Mouse (Mus musculus) thymus, postnatal 0 days (tissue): ENCODE results near the gene Ap5z1. TPM values are rescaled to one million over a fixed set of nuclear protein-coding genes. Genes with fewer than 3 reads are reported as not detected.

Source experiments
- DNase-seq: peaks from one replicate; pipeline ENCODE4 v3.0.0-alpha.2; 2015; ENCODE audit warnings: low spot score
- polyA plus RNA-seq: library from polyadenylated mRNA; unstranded; fragments of >200 nt; fragmentation: Nextera tagmentation; extraction: Ambion mirVana; gene quantifications from 2 replicates; pipeline ENCODE4 v1.2.1, GENCODE M21; 2015

Gene Ap5z1
- polyA plus RNA-seq, 1 experiment from 2014 or later: 9.3 TPM

DNA sequence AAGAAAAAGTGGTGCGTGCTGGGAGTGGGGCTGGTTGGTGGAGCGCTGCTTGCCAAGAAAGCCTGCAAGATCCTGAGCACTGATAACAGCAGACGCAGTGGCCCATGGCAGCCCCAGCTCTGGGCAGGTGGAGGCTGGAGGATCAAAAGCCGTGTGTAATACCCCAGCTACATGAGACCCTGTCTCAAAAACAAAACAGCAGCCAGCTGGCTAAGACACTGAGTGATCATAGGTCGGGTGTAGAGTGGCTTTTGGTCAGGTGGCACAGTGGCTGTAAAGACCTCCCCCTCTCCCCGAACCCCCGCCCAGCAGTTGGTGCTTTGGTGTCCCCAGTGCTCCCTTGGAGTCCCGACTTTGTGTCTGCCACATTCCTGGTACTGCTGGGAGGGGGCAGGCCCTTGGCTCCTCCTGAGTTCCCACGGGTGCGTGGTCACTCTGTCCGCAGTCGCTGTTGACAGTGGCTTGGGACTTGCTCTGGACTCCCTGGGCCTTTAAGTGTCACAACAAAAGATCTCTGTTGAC is 23.8 kb upstream of the Ap5z1 start:
- peak; percentile 52 for DNase-seq

DNA sequence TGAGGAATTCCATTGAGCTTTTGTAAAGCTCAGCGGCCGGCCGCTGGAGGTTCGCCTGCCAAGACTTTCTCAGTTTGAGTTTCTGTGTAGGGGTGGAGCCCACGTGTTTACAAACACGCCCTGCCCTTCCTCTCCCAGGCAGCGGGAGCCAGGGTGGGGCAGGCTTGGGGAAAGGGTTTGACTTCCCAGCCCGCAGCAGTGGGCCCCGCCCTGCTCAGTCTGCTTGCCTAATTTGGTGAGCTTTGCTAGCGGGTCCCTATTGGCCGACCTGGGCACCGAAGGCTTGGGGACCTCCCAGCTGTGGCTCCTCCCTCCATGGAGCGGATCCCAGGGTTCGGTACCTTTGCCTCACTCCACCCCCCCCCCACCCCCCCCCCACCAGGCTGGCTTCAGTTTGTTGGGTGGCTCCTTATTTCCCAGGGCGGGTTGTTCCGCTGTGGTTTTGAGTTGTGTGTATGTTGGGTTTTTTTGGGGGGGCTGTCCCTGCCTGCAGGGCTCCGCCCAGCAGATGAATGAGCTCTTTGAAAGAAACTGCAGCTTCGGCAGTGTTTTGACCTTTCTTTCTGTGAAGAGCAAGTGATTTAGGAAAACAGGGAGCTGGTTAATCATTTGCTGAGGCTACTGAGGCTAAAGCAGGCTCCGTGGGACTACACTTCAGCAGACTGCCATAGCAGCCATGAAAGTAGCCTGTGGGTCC is 23.1 kb upstream of the Ap5z1 start:
- peak; percentile 88 for DNase-seq

DNA sequence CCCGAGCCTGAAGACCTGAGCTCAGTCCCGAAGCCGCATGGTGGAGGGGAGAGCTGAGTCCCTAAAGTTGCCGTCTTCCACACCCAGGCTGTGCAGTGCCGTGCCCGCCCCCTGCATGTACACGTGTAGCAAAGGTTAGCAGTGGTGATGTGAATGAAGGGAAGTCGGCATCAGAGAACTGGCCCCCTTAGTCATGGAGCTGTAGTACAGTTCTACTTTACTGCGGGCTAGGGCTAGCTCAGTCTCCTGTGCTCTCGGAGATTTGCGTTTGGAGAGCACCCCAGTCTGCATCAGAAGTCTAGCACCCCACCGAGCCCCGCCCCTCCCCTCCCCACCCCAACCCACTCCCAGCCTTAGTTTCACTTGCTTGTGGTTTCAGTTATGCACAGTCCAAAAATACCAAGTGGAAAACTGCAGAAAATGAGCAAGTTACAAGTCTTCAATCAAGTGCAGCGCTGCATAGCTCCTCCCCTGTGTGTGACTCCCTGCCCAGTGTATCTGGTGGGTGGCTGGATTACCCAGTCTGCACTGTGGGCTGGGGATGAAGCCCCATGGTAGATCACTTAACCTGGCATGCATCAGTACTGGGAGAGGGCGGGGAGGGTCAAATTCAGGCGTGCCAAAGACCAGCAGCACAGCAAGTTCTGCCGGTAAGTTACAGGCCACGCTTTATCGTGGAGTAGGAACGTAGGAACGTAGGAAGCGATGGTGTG is 22.3 kb upstream of the Ap5z1 start:
- DNase-seq: peak; percentile 45

DNA sequence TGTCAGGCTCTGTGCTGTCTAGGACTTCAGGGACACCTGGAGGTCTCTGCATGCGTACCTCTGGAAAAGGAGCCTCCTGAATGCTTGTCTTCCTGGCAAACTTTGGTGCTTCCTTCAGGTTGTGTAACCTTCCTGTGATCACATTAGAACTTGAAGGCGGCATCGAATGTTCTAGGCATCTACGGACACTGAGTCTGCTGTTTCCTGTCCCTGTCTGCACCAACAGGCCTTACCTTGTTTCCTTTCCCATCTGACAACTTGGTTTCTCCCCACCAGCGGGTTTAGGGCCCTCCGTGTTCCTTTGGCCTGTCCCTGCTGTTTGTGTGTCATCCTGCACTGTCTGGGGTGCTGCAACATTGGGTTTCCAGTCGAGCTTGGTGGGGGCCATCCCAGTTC is 21.7 kb upstream of the Ap5z1 start:
- no peak for DNase-seq

DNA sequence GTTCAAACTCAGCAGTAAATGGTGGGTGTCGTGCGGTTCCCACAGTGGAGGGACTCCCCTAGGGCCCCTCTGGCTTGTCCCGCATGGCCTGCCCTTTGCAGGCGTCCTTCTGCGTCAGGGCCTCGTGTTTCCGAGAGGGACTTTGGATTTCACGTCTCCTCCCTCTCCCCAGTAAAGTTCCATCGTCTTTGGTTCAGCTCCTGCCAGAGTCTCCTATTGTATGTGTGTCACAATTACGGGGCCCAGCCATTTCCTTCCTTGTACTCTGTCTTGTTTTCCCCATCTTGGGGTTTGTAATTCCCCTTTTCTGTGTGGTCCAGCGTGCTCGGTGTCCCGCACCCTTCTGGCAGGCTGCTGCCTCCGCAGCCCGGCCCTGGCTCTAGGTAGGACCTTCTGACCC is 20.2 kb upstream of the Ap5z1 start:
- no peak for DNase-seq

DNA sequence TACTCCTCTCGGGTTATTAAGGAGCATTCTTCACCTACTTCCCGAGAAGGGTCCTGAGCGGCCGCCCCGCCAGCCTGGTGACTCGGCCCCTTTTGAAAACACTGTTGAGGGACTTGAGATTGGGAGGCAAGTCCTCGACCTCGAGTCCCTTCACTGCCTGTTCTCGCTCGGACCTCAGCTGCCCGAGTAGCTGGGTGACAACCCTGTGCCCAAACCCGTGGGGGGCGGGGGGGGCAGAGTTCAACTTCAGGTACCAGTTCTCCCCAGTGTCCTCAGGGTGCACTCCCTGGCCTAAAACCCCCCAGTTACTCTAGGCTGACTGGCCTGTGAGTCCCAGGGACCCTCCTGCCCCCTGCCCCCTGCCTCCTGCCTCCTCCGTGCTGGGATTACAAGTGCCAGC is 19.8 kb upstream of the Ap5z1 start:
- no peak for DNase-seq

DNA sequence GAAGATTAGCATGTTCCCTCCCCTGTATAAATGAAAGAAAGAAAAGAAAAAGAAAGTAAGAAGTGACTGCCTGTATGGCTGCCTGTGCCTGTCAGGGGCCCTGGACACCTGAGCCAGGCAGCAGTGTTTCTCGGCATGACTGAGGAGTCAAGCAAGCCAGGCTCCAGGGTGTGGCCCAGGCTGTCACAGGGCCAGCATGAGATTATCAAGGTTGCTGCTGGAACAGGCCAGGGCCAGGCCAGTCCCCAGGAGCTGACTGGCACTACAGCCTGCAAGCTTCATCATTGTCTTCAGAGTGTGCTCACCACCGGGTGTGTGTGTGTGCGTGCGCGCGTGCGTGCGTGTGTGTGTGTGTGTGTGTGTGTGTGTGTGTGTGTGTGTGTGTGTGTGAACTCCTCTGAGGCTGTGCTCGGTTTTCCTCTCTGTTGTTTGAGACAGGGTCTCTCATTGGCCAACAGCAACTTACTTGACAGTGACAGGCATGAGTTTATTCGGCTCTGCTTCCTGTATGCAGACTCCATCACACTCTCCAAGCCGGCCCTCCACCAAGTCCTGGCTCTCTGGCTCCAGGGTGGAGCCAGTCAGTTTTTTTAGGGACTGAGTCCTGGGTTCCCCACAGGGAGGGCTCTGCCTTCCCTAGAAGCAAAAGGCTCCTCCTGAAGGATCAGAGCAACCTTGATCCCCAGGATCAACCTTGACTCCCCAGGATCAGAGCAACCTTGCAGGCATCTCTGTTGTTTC is 18.8 kb upstream of the Ap5z1 start:
- DNase-seq: no peak

DNA sequence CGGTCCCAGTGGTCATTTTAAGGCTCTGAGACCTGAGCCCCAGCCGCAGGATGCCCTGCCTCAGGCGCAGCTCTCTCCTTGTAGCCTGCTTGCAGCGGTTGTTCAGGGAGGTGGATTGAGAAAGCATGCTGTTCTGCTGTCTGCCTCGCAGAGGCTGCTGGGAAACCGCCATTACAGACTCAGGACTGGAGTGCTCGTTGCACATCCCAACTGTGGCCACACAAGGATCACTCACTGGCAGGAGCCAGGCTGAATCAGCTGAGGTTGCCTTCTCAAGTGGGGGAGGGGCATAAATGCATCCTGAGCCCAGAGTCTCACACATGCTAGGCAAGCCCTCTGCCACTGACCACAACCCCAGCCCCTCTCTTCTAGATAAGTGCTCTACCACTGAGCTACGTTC is 18.0 kb upstream of the Ap5z1 start:
- DNase-seq: no peak

DNA sequence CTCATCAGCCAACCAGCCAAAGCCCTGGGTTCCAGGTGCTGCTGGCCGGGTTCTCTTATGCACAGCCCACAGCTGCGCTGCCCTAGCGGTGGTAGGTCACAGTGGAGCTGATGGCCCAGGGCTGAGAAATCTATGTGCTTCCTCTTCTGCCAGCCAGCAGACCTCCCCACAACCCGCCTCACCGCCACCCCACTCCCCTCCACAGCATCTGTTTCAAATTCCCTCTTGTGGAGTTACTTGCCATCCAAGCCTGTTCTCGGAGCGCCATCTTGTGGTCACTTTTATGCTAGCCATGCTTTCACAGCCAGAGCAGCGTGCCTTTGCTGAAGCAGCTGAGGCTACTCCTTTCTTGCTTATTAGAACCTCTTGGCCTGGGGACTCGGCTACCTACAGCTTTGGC is 15.7 kb upstream of the Ap5z1 start:
- DNase-seq: peak; percentile 90

DNA sequence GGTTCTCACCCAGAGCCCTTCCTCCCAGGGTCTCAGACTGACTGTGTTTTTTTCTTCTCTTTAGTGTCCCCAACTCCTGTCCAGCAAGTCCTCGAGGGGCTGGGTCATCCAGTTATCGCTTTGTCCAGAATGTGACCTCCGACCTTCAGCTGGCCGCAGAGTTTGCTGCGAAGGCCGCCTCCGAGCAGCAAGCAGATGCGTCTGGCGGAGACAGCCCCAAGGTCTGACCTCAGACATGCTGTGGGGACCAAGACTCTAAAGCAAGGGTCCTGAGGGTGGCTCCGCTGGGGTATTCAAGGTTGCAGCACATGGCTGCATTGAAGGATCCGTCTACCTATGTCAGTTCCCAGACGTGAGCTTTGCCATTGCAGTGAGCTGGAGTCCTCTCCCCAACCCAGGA is 15.1 kb upstream of the Ap5z1 start:
- DNase-seq: no peak

DNA sequence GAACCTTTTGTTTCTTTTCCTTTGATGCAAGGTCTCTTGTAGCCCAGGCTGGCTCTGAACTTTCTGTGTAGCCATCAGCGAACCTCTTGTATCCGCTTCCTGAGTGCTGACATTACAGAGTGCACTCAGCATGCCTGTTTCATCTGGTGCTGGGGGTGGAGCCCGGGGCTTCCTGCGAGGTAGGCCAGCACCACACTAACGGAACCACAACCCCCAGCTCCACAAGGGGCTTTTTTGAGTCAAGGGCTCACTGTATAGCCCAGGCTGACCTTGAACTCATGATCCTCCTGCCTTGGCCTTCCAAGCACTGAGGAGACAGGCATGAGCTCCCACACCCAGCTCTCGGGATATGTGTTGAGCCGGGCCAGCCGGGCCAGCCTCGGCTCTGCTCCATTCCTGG is 12.9 kb upstream of the Ap5z1 start:
- DNase-seq: no peak

DNA sequence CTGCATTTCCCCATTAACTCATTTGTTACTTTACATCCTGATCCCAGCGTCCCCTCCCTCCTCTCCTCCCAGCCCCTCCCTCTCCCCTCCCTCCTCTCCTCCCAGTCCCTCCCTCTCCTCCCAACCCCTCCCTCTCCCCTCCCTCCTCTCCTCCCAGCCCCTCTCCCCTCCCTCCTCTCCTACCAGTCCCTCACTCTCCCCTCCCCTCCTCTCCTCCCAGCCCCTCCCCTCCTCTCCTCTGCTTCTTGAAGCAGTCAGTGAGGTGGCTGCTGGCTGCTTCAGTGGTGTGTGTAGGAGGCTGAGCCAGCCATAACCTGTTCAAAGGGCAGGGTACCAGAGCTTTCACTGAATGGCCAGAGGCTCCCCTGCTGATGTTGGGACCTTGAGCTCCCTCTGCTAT is 12.0 kb upstream of the Ap5z1 start:
- DNase-seq: no peak

DNA sequence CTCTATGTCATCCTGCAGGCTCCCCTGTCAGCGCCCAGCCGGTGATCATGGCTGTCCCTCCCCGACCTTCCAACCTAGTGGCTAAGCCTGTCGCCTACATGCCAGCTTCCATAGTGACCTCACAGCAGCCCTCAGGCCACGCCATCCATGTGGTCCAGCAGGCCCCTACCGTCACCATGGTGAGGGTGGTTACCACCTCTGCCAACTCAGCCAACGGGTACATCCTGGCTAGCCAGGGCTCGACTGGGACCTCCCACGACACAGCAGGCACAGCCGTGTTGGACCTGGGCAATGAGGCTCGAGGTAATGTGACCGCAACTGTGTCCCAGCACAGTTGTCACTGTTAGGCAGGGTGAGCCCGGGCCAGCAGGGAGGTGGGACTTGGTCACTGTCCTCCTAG is 10.0 kb upstream of the Ap5z1 start:
- no peak for DNase-seq

DNA sequence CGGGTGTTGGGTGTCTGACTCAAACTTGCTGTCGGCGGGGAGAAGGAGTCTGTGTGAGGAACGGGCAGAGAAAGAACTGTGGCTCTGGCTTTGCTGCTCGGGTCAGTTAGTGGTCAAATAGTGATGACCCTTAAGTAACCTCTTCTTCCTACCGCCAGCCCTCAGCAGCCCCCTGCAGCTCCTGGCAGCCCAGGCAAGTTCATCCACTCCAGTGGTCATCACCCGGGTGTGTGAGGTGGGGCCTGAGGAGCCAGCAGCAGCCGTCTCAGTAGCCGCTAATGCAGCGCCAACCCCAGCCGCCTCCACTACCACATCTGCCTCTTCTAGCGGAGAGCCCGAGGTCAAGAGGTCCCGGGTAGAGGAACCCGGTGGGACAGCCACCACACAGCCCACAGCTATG is 7.4 kb upstream of the Ap5z1 start:
- no peak for DNase-seq

DNA sequence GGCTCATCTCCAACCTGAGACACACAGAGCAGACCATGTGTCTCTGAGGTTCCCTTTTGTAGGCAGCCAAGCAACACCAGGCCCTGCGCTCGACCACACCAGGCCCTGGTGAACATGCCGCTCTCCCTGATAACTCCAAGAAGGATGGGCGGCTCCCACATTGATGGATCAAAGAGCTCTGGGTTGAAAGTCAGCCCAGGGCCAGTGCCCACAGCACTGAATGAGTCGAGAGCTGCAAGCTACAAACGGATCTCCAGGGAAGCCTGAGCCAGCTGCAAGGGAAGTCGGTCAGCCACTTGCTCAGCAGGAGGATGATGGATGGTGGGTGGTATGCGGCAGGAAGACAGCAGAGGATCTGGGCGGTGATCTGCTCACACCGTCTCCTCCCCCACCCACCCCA is 6.4 kb upstream of the Ap5z1 start:
- no peak for DNase-seq

DNA sequence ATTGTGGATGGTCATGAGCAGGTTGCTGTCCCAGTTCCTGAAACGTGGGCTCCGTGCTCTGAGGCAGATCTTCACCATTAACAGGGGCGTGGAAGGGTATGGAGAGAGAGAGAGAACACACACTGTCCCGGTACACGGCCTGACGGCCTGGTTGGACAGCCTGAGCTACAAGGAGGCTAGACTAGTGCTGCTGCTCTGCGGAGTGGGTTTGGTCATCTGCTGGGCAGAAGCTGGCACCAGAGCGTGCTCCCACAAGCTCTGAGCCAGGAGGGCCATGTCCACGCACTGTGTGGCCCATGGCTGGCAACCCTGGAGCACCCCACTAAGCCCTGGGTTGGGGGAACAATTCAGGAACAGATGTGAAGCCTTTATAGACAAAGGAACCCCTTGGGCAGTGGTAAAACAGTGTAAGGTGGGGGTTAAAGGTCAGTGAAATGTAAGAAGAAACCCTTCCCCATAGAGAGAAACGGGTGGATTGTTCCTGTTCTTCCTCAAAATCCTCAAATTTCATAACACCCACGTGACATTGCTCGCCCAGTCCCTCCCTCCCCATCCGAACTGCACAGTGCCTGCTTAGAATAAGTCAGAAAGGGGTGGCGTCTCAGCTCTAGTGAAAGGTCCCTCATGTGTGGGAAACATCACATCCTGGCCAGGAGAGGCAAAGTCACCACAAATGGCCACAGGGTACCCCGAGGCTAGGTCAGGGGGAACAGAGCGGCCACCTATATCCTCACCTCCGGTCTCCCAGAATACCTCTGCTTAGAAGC is 4.8 kb upstream of the Ap5z1 start:
- DNase-seq: no peak

DNA sequence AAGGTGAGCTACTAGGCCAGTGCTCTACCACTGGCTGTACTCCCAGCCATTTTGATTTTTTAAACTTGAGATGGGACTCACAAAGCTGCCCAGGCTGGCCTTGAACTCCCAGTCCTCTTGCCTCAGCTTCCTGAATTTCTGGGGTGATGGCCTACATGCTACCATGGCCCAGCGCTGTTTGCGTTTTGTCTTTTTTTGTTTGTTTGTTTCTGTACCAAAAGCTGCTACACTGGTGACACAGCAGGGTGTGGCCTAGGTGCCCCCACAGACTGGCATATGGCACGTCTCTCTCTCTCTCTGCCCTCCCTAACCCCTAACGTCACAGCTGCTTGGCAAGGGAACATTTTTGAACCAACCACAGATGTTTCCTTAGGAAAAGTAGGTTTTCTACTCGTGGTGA is 3.9 kb upstream of the Ap5z1 start:
- DNase-seq: no peak

DNA sequence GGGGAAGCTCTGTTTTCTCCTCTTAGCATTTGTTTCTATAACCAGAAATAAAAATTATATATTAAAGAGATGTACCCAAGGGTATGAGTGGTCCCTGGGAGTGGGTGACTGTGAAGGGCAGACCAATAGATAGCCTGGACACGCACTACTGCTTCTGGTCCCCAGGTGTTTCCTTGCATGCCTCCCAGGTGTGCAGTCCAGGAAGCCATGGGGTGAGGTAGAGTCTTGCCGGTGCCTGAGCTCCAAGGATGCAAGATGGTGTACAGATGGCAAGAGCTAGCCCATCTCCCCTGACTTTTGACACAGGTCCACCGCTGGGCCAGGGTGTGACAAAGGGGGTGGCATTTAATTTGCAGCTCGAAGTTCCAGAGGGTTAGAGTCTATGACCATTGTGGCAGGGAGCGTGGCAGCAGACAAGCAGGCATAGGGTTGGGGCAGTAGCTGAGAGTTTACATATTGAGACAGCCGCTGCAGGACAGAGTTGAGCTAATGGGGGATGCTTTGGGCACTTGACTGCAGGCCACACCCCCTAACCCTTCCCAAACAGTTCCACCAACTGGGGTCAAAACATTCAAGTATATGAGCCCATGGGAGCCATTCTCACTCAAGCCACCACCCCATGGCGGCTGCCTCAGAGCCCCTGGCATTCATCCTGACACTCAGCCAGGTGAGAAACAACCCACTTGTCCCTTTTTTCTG is 1.7 kb upstream of the Ap5z1 start:
- DNase-seq: no peak

DNA sequence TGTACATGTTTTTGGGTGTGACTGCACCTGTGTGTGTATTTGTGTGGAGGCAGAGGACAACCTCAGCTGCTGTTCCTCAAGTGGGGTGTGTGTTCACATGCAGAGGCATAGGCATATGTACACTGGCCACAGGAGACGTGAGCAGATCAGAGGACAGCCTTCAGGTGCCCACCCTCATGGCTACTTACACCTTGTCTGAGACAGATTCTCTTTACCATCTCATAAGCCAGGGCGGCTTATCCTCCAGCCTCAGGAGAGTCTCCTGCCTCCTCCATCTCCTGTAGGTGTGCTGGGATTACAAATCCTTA is 1.1 kb upstream of the Ap5z1 start:
- no peak for DNase-seq

DNA sequence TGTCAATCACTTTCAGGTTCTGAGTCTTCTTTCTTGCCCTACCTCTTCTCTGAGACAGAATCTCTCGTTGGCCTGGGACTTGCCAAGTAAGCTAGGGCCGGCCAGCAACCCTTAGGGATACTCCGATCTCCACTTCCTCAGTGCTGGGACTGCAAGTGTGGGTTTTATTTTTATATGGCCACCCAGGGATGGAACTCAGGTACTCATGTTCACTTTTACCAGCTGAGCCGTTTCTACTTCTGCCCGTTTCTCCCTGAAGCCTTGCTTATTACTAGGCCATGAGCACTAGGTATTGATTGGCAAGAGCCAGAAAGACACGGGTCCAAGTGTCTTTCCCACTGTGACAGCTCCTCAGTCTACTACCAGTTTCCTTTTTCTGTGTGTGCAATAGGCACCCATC is 733 bp upstream of the Ap5z1 start:
- DNase-seq: no peak

DNA sequence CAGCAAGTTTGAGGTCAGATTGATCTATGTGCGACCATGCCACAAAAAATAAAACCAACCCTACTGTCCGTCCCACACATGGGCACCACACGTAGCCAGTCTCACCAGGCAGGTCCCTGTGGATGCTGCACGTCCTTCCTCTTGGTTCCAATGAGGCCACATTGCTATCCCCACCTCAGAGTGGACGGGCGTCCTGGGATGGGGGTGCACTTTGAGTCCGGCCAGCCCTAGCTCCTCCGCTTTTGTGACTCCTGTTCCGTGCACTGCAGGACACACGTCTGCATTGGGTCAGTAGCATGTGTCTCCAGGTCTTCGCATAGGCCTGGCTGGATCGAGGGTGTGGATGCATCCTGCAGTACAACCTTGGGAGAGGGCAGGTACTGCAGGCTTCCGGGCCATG is 4.6 kb downstream of the Ap5z1 start:
- DNase-seq: no peak
